Mouse (Mus musculus) small intestine, adult 2 months (tissue): ENCODE measurements around the gene Plxdc2. TPM values are rescaled to one million over a fixed set of nuclear protein-coding genes. Genes with fewer than 3 reads are reported as not detected.

Experiments used
- H3K27ac ChIP-seq: fragments of 200-500 bp; 2 replicates; pipeline ENCODE4 v1.5.1; 2012; ENCODE audit warnings: low read depth, low read length, control low read depth, inconsistent platforms; ENCODE audit not compliant: insufficient read depth
- H3K27me3 ChIP-seq: fragments of 200-500 bp; 2 replicates; pipeline ENCODE4 v1.6.1; 2012; ENCODE audit warnings: mild to moderate bottlenecking, moderate library complexity, low read length, inconsistent platforms; ENCODE audit not compliant: control insufficient read depth, insufficient read depth
- H3K36me3 ChIP-seq: fragments of 200-500 bp; 2 replicates; pipeline ENCODE4 v1.6.1; 2012; ENCODE audit warnings: mild to moderate bottlenecking, low read length, control low read depth, inconsistent platforms; ENCODE audit not compliant: control insufficient read depth, insufficient read depth
- H3K4me1 ChIP-seq: fragments of 200-500 bp; 2 replicates; pipeline ENCODE4 v1.6.1; 2012; ENCODE audit warnings: low read length, inconsistent platforms, mixed read lengths; ENCODE audit not compliant: control insufficient read depth, insufficient read depth, insufficient read length
- H3K4me3 ChIP-seq: fragments of 200-500 bp; 2 replicates; pipeline ENCODE4 v1.5.1; 2012; ENCODE audit warnings: low read depth, mild to moderate bottlenecking, control low read depth, inconsistent platforms, low read length, moderate library complexity
- CTCF ChIP-seq: fragments of 200-500 bp; IDR thresholded peaks from 2 replicates; pipeline ENCODE4 v1.5.1; 2012; ENCODE audit warnings: low read depth, mild to moderate bottlenecking, control low read depth, inconsistent platforms, low read length, moderate library complexity, mixed read lengths; ENCODE audit not compliant: insufficient replicate concordance, insufficient read length; ENCODE audit errors: extremely low read depth
- POLR2A ChIP-seq: fragments of 200-500 bp; IDR thresholded peaks from 2 replicates; pipeline ENCODE4 v1.6.1; 2012; ENCODE audit warnings: low read depth, mild to moderate bottlenecking, control low read depth, inconsistent platforms, low read length, moderate library complexity
- WGBS: fragments of 180-500 bp; shearing (Covaris S2); methylation state at CpG from one replicate; pipeline ENCODE4 v1.1.7; 2018; 5-methylcytosine and 5-hydroxymethylcytosine counted together
- polyA plus RNA-seq: library from polyadenylated mRNA; depleted of rRNA; stranded (reverse); fragments of >200 nt; gene quantifications from 2 replicates; pipeline ENCODE4 v1.2.3, GENCODE M21; 2012

Gene Plxdc2
- polyA plus RNA-seq, 1 experiment = 0.81 TPM

DNA sequence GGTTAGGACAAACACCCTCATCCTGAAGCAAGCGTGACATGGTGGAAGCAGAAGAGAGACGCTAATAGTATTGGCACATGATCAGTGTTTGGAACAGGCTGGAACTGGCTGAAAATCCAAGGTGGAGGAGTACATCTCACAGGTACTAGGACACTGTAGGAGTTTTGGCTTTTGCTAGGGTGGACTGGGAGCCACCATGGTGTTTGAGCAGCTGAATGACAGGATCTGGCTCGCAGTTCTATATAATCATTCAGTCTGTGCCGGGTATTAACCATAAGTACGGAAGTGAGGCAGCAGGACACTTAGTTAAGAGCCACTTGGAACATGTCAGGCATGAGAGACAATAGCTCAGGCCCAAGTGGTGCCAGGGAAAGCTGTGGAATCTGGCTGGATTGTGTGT lies 82.9 kb downstream of the Plxdc2 start:
- H3K27ac ChIP-seq = no peak overlapping the region
- no peaks in the 10 kb centered on the region for H3K27me3 ChIP-seq
- no peaks in the 10 kb centered on the region for H3K4me1 ChIP-seq
- no peak overlapping the region for H3K4me3 ChIP-seq
- TF ChIP-seq POLR2A (no peak), CTCF (no peak)
- 89% methylated on average over 5 of the region's 5 CpGs for WGBS
- no peaks in the 10 kb centered on the region for H3K36me3 ChIP-seq

DNA sequence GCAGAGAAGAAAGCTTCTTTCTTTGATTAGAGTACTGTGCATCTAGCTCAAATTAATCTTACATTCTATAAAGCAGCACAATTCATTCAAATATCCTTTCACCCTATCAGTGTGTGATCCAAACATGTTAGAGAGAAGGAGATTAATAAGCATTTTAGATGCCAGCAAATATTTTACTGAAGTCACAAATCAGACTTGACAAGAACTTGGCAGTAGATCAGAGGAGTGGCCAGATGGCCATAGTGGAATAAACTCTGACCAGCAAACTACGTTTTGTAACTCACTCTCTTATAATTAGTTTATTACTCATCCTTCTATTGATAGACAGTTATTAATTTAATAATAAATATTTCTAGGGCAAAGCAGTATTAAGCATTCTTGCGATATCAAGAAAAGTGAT lies 86.5 kb downstream of the Plxdc2 start:
- no peaks in the 10 kb centered on the region for H3K36me3 ChIP-seq
- H3K4me3 ChIP-seq = no peak overlapping the region
- WGBS = 54% methylated on average over 2 of the region's 2 CpGs
- no peaks in the 10 kb centered on the region for H3K4me1 ChIP-seq
- H3K27ac ChIP-seq = no peak overlapping the region
- TF ChIP-seq CTCF (no peak), POLR2A (no peak)
- H3K27me3 ChIP-seq = no peaks in the 10 kb centered on the region

DNA sequence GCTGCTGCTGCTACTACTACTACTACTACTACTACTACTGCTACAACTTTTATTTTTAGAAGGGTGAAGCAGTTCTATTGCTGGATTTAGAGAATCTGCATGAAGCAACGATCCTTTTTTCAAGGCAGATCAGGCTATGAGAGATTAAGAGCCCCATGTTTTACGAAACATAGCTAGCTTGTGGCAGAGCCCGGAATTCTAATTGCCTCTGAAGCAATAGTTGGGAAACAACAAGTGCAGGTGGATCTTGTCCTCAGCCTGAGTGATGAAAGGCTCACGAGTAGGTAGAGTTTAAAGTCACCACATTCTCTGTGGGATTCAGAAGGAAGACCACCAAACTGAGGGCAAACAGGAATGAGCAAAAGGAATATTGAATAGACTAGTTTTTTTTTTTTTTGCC lies 91.8 kb downstream of the Plxdc2 start:
- Histone ChIP-seq H3K4me3 (no peak overlapping the region), H3K27ac (no peak overlapping the region), H3K4me1 (no peaks in the 10 kb centered on the region), H3K27me3 (no peaks in the 10 kb centered on the region), H3K36me3 (no peaks in the 10 kb centered on the region)
- 84% methylated on average over 4 of the region's 4 CpGs for WGBS
- TF ChIP-seq POLR2A = no peak
- TF ChIP-seq CTCF = no peak

DNA sequence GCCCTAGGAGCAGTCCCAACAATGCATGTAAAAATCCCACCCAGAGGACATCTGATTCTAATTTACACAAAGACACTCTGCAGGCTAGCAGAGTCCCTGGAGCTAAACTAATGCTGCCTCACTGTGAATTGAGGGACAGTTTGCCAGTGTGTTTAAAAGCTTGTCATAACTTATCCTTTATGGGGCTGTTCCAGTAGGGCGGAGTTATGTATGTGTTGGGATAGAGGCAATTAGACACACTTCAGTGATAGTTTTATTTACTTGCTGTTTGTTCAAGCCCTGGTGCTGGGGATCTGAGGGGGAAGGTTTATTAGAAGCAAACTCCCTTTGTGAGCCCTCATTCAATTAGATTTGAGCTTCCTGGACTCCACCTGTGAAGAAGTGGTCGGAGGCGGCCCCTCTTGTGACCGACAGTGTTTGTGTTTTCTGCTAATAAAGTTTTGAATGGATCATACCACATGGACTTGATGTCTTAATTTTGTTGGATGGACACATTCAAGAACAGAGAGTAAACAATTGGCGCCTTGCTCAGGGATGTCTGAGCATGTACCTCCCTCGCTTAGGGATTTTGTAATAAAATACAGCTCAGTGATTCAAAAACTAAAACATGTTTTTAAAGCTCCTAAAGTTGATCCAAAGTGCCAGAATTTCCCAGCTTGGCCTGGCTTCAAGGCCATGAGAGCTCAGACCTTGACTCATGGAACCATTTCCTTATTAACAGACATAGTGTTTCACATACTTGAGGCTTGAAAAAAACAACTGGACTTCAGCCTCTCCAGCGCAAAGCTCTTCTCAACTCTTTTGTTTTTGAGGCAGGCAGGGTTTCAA lies 94.9 kb downstream of the Plxdc2 start:
- TF ChIP-seq POLR2A (no peak), CTCF (no peak)
- no peaks in the 10 kb centered on the region for H3K36me3 ChIP-seq
- 53% methylated on average over 7 of the region's 7 CpGs for WGBS
- no peaks in the 10 kb centered on the region for H3K4me1 ChIP-seq
- H3K4me3 ChIP-seq = no peak overlapping the region
- no peaks in the 10 kb centered on the region for H3K27me3 ChIP-seq
- no peak overlapping the region for H3K27ac ChIP-seq

DNA sequence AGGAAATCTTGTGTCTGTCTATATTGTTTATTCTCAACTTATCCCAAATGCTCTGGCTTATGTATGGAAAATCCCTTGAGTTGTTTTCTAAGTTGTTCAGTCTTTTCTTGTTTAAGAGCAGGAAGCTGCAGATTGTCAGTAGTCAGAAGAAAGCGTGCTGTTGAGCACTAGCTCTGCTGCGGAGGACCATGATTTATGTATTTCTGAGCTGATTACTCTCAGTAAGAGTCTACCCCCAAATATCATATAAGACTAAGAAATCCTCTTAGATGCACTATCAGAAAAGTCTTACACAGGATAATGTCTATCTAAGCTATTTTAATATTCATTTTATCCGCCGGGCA lies 95.5 kb downstream of the Plxdc2 start:
- Histone ChIP-seq H3K27ac (no peak overlapping the region), H3K4me3 (no peak overlapping the region), H3K4me1 (no peaks in the 10 kb centered on the region), H3K27me3 (no peaks in the 10 kb centered on the region), H3K36me3 (no peaks in the 10 kb centered on the region)
- TF ChIP-seq POLR2A (no peak), CTCF (no peak)
- 93% methylated on average over 4 of the region's 4 CpGs for WGBS

DNA sequence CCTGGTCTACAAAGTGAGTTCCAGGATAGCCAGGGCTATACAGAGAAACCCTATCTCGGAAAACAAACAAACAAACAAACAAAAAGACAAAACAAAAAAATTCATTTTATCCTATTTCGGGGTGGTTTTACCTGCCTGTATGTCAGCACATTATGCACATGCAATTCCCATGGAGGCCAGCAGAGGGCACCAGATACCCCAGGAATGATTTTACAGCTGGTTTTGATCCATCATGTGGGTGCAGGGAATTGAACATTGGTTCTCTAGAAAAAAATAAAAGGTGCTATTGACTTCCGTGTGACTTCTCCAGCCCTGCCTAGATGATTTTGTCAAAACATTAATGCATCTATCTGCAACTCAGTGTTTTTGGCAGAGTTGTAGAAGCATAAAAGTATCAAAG lies 96.0 kb downstream of the Plxdc2 start:
- no peak overlapping the region for H3K4me3 ChIP-seq
- 89% methylated on average over 3 of the region's 3 CpGs for WGBS
- H3K4me1 ChIP-seq = no peaks in the 10 kb centered on the region
- no peak overlapping the region for H3K27ac ChIP-seq
- no peaks in the 10 kb centered on the region for H3K36me3 ChIP-seq
- TF ChIP-seq CTCF (no peak), POLR2A (no peak)
- no peaks in the 10 kb centered on the region for H3K27me3 ChIP-seq

DNA sequence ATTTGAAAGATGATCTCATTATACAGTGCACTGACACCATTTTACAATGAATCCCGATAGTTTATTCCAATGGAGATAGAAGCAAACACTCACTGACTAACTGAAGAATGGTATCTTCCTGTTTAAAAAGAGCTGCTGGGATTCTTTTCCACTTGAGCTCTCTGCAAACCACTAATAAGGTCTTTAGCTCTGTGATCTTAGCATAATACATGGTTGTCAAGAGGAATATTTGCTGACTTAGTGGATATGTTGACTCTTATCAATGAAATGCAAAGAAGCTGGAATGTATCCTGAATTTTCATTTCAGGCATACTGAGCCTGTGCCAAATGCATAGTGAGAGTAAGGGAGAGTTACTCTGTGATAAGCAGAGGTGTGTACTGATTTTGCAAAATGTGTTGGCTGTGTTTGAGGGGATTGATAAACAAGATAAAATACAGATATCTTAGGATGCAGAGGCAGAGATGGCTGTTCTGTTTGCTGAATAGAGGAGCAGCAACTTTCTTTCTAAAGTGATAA lies 100.2 kb downstream of the Plxdc2 start:
- TF ChIP-seq POLR2A (no peak), CTCF (no peak)
- WGBS = 69% methylated on average over 1 of the region's 1 CpGs
- no peaks in the 10 kb centered on the region for H3K27me3 ChIP-seq

More for the DNA sequence above, 100.2 kb downstream of the Plxdc2 start:
- no peaks in the 10 kb centered on the region for H3K36me3 ChIP-seq
- no peaks in the 10 kb centered on the region for H3K4me1 ChIP-seq
- H3K27ac ChIP-seq = no peak overlapping the region
- H3K4me3 ChIP-seq = no peak overlapping the region
